Comparison of ENCODE assay signal across 8 mouse cellular contexts in the genomic region with DNA sequence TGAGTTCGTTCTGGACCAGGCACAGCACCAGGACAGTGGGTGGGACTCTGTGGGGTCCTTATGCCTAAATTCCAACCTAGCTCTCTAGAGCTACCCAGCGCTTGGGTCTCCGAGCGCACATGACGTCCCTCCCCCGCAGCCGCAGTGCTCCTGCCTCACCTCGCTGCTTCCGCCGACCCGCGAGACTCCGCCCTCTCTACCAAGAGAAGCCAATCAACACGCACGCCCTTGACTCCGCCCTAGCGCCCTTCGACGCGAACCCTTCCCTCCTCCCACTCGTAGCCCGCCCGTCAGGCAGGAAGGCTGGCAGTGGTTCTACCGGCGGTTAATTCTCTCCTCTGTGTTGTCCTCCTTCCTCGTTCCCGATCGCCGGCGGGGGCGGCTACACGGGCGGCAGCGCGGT. TPM values are rescaled to one million over a fixed set of nuclear protein-coding genes. Genes with fewer than 3 reads are reported as not detected.
A peak's percentile ranks its signal among the peaks of the same experiment; 100 is the strongest.
DNase-seq lines count a peak whose midpoint lies in the region; ATAC-seq lines count a peak whose summit lies in the region.

A gene (plus strand): TSS at position 252 of the 403 bp plus-strand sequence.

- peak within 1 kb of the TSS; percentile 95 for H3K27ac ChIP-seq in hindbrain, embryonic 14.5 days

- DNase-seq in R1 (ENCODE audit: low read depth, low spot score): peak; percentile 98
- peak; percentile 96 to 98 for DNase-seq in cerebellum, postnatal 25 days
- DNase-seq in frontal cortex, postnatal 25 days (ENCODE audit: low spot score in 2 of 2): peak; percentile 93 to 94
- DNase-seq in hindbrain, embryonic 14.5 days (ENCODE audit: low spot score): peak; percentile 96
- peak; percentile 96 for DNase-seq in layer of hippocampus, postnatal 36 days
- peak; percentile 98 for DNase-seq in lung, postnatal 36 days
- DNase-seq in retina, postnatal 1 day: peak; percentile 98
- DNase-seq in urinary bladder, adult 18-20 months (ENCODE audit: low spot score in 2 of 2): peak; percentile 91 to 94

- H3K4me1 ChIP-seq in hindbrain, embryonic 14.5 days (replicated peaks; ENCODE audit: control insufficient read depth, insufficient read depth, low read length): peaks cover 19% of the 10 kb centered on the region

- H3K9me3 ChIP-seq in hindbrain, embryonic 14.5 days (ENCODE audit: control insufficient read depth, low read length): no peaks in the 10 kb centered on the region

- H3K36me3 ChIP-seq in hindbrain, embryonic 14.5 days (replicated peaks; ENCODE audit: control insufficient read depth, insufficient read depth): no peaks in the 10 kb centered on the region

- H3K4me3 ChIP-seq in hindbrain, embryonic 14.5 days (replicated peaks; ENCODE audit: low read length): peak within 1 kb of the TSS; percentile 99

- ATAC-seq in hindbrain, embryonic 14.5 days (ENCODE audit: low FRiP score): peak; percentile 98

- peak within 1 kb of the TSS; percentile 92 for H3K9ac ChIP-seq in hindbrain, embryonic 14.5 days

- H3K4me2 ChIP-seq in hindbrain, embryonic 14.5 days (replicated peaks): peak within 1 kb of the TSS; percentile 89

- 1% methylated on average over 35 of the region's 35 CpGs for WGBS in hindbrain, embryonic 14.5 days

- H3K27me3 ChIP-seq in hindbrain, embryonic 14.5 days (ENCODE audit: control insufficient read depth, insufficient read depth, low read length): no peaks in the 10 kb centered on the region

RNA-seq across cellular contexts. Expression of the gene that starts here (rescaled TPM):
- polyA plus RNA-seq in hindbrain, embryonic 14.5 days (2014; fragmentation: Nextera tagmentation; extraction: Ambion mirVana): 223 and 236 TPM in 2 replicates
- total RNA-seq in layer of hippocampus, postnatal 36 days (2021): 100 to 1,000 TPM; 522 to 529 TPM

Comparison
In these comparisons a context has a peak if more than half of its experiments do, and no peak if none do; other contexts are left out.
1. Peak in every context shown above with its lines: DNase-seq, ATAC-seq, H3K4me3 ChIP-seq and H3K27ac ChIP-seq.